Comparison of ENCODE assay signal across 8 mouse cellular contexts in genomic region chr1:184851741-184852618, GRCm38 (mm10). TPM values are rescaled to one million over a fixed set of nuclear protein-coding genes. Genes with fewer than 3 reads are reported as not detected.
DNase-seq lines count a peak whose midpoint lies in the region; ATAC-seq and TF ChIP-seq lines count a peak whose summit lies in the region.

No protein-coding gene starts in this region.

- no peaks in the 10 kb centered on the region for H3K27me3 ChIP-seq in cerebellum, adult 2 months (ENCODE audit: control insufficient read depth, insufficient read depth, low read length)
- peaks cover 4% of the 10 kb centered on the region for H3K27me3 ChIP-seq in forebrain, postnatal 0 days (ENCODE audit: insufficient read depth, low read length)
- 0 out of 2 replicates have a peak, but pooled peaks cover 4% of the 10 kb centered on the region for H3K27me3 ChIP-seq in lung, embryonic 14.5 days (ENCODE audit: insufficient read depth, low read length)
- no peaks in the 10 kb centered on the region for H3K27me3 ChIP-seq in thymus, adult 2 months (ENCODE audit: control insufficient read depth, insufficient read depth, low read length)

- WGBS in cerebellum, adult 2 months: 25% methylated on average over 31 of the region's 31 CpGs
- 17% methylated on average over 31 of the region's 31 CpGs for WGBS in forebrain, postnatal 0 days
- 9% methylated on average over 31 of the region's 31 CpGs for WGBS in lung, embryonic 14.5 days
- 10% methylated on average over 31 of the region's 31 CpGs for WGBS in thymus, adult 2 months

- 0 out of 2 replicates have a peak, but pooled peaks cover 3% of the 10 kb centered on the region for H3K4me1 ChIP-seq in cerebellum, adult 2 months (ENCODE audit: control insufficient read depth, insufficient read depth, low read length)
- no peaks in the 10 kb centered on the region for H3K4me1 ChIP-seq in forebrain, postnatal 0 days (ENCODE audit: insufficient read depth)
- 0 out of 2 replicates have a peak, but pooled peaks cover 3% of the 10 kb centered on the region for H3K4me1 ChIP-seq in lung, embryonic 14.5 days (ENCODE audit: insufficient read depth)
- peaks cover 20% of the 10 kb centered on the region for H3K4me1 ChIP-seq in thymus, adult 2 months (replicated peaks; ENCODE audit: control insufficient read depth, insufficient read depth, low read length)

- TF ChIP-seq CTCF in cerebellum, adult 2 months (IDR thresholded peaks at IDR 0.05; ENCODE audit: borderline replicate concordance, insufficient read depth, low read depth, low read length): peak; percentile 66; the same call in 1 of the 2 replicates
- TF ChIP-seq CTCF in forebrain, postnatal 0 days (IDR thresholded peaks at IDR 0.05; ENCODE audit: low read depth): peak; percentile 86
- TF ChIP-seq CTCF in layer of hippocampus, adult 2 months (conservative IDR thresholded peaks at IDR 0.05): peak; percentile 86
- peak; percentile 83 for TF ChIP-seq CTCF in lung, embryonic 14.5 days (IDR thresholded peaks at IDR 0.05; ENCODE audit: low read depth)
- peak; percentile 69; the same call in 1 of the 2 replicates for TF ChIP-seq CTCF in thymus, adult 2 months (IDR thresholded peaks at IDR 0.05; ENCODE audit: borderline replicate concordance, control insufficient read depth, extremely low read depth, insufficient read depth, low read length, poor library complexity)

- no peaks in the 10 kb centered on the region for H3K9me3 ChIP-seq in forebrain, postnatal 0 days (ENCODE audit: low read length)
- H3K9me3 ChIP-seq in lung, embryonic 14.5 days (ENCODE audit: low read depth, low read length): no peaks in the 10 kb centered on the region

- H3K9ac ChIP-seq in forebrain, postnatal 0 days: no peak overlapping the region
- no peak overlapping the region for H3K9ac ChIP-seq in lung, embryonic 14.5 days

- TF ChIP-seq POLR2A in cerebellum, adult 2 months (IDR thresholded peaks at IDR 0.05; ENCODE audit: borderline replicate concordance, insufficient read depth, low read length): no peak
- no peak for TF ChIP-seq POLR2A in thymus, adult 2 months (IDR thresholded peaks at IDR 0.05; ENCODE audit: control insufficient read depth, extremely low read depth, insufficient read depth, low read length, poor library complexity)

- peak; percentile 98 for ATAC-seq in forebrain, postnatal 0 days
- peak; percentile 89 for ATAC-seq in lung, embryonic 14.5 days (ENCODE audit: insufficient read depth)
- ATAC-seq in neutrophil, adult 5-6 weeks (ENCODE audit: extremely low read depth, insufficient number of reproducible peaks, low FRiP score, poor library complexity, severe bottlenecking): peak; percentile 87

- DNase-seq in MN1 (ENCODE audit: low spot score): peak; percentile 88
- DNase-seq in cerebellum, adult 2 months: peak; percentile 66 to 79
- peak; percentile 82 for DNase-seq in forebrain, postnatal 0 days
- peak; percentile 86 for DNase-seq in heart, postnatal 4 days
- peak; percentile 78 to 82 for DNase-seq in layer of hippocampus, adult 2 months (ENCODE audit: low spot score in 2 of 2)
- peak; percentile 91 for DNase-seq in lung, embryonic 14.5 days
- peak; percentile 59 for DNase-seq in thymus, adult 2 months

- peak overlapping the region; percentile 46 for H3K4me2 ChIP-seq in forebrain, postnatal 0 days (ENCODE audit: low read depth)
- peak overlapping the region; percentile 51 for H3K4me2 ChIP-seq in lung, embryonic 14.5 days

- no peaks in the 10 kb centered on the region for H3K36me3 ChIP-seq in forebrain, postnatal 0 days (ENCODE audit: insufficient read depth)
- no peaks in the 10 kb centered on the region for H3K36me3 ChIP-seq in lung, embryonic 14.5 days (ENCODE audit: insufficient read depth)
- H3K36me3 ChIP-seq in thymus, adult 2 months (ENCODE audit: control insufficient read depth, insufficient read depth, low read length): no peaks in the 10 kb centered on the region

- no peak overlapping the region for H3K27ac ChIP-seq in cerebellum, adult 2 months (ENCODE audit: insufficient read depth, low read length)
- H3K27ac ChIP-seq in forebrain, postnatal 0 days (ENCODE audit: low read depth, low read length): peak overlapping the region; percentile 40; the same call in 1 of the 2 replicates
- H3K27ac ChIP-seq in layer of hippocampus, adult 2 months: peak overlapping the region; percentile 80
- peak overlapping the region; percentile 47 for H3K27ac ChIP-seq in lung, embryonic 14.5 days (ENCODE audit: low read depth)
- peak overlapping the region; percentile 1; the same call in 1 of the 2 replicates for H3K27ac ChIP-seq in thymus, adult 2 months (ENCODE audit: control insufficient read depth, insufficient read depth, low read length)

- H3K4me3 ChIP-seq in cerebellum, adult 2 months (replicated peaks; ENCODE audit: insufficient read depth, low read depth, low read length): peak overlapping the region; percentile 4
- H3K4me3 ChIP-seq in forebrain, postnatal 0 days (ENCODE audit: low read depth, low read length): no peak overlapping the region
- peak overlapping the region; percentile 42 for H3K4me3 ChIP-seq in layer of hippocampus, adult 2 months
- no peak overlapping the region for H3K4me3 ChIP-seq in lung, embryonic 14.5 days (ENCODE audit: low read depth, low read length)
- H3K4me3 ChIP-seq in thymus, adult 2 months (ENCODE audit: control insufficient read depth, insufficient read depth, low read length): peak overlapping the region; percentile 30

RNA-seq across cellular contexts. Expression of gene Marc2, which starts 5.7 kb away (rescaled TPM):
- 64.9 and 76.3 TPM in 2 replicates for polyA plus RNA-seq in cerebellum, adult 2 months (2012; rRNA removed)
- 60.1 and 65.5 TPM in 2 replicates for total RNA-seq in forebrain, postnatal 0 days (2014; rRNA removed)
- 138 and 139 TPM in 2 replicates for polyA plus RNA-seq in forebrain, postnatal 0 days (2015; fragmentation: Nextera tagmentation; extraction: Ambion mirVana)
- total RNA-seq in heart, postnatal 4 days (2021): 100 to 1,000 TPM; 167 to 178 TPM
- total RNA-seq in layer of hippocampus, adult 2 months (2021): 100 to 1,000 TPM; 103 to 120 TPM
- polyA plus RNA-seq in lung, embryonic 14.5 days (2014; fragmentation: Nextera tagmentation; extraction: Ambion mirVana): 152 and 163 TPM in 2 replicates
- total RNA-seq in neutrophil, adult 5-6 weeks (2017): 39.2 and 53.7 TPM in 2 replicates
- 76.3 and 87.6 TPM in 2 replicates for polyA plus RNA-seq in thymus, adult 2 months (2012; rRNA removed)

RNA-seq across cellular contexts. Expression of gene C130074G19Rik, which starts 31.0 kb away (rescaled TPM):
- 6.0 and 7.4 TPM in 2 replicates for polyA plus RNA-seq in cerebellum, adult 2 months (2012; rRNA removed)
- total RNA-seq in forebrain, postnatal 0 days (2014; rRNA removed): 9.5 and 10.7 TPM in 2 replicates
- 0.94 and 1.2 TPM in 2 replicates for polyA plus RNA-seq in forebrain, postnatal 0 days (2015; fragmentation: Nextera tagmentation; extraction: Ambion mirVana)
- total RNA-seq in heart, postnatal 4 days (2021): 10 to 100 TPM; 23.0 to 23.6 TPM
- total RNA-seq in layer of hippocampus, adult 2 months (2021): 1 to 10 TPM; 7.1 to 8.3 TPM
- 2.5 and 3.0 TPM in 2 replicates for polyA plus RNA-seq in lung, embryonic 14.5 days (2014; fragmentation: Nextera tagmentation; extraction: Ambion mirVana)
- not detected in 2 replicates for total RNA-seq in neutrophil, adult 5-6 weeks (2017)
- polyA plus RNA-seq in thymus, adult 2 months (2012; rRNA removed): 3.2 and 3.7 TPM in 2 replicates

RNA-seq across cellular contexts. Expression of gene Marc1, which starts 40.9 kb away (rescaled TPM):
- 0.16 TPM in 1 of 2 replicates, not detected in the other for polyA plus RNA-seq in cerebellum, adult 2 months (2012; rRNA removed)
- 0.15 and 0.24 TPM in 2 replicates for total RNA-seq in forebrain, postnatal 0 days (2014; rRNA removed)
- polyA plus RNA-seq in forebrain, postnatal 0 days (2015; fragmentation: Nextera tagmentation; extraction: Ambion mirVana): 0.11 and 0.45 TPM in 2 replicates
- total RNA-seq in heart, postnatal 4 days (2021): under 1 TPM in 1 of 2 experiments, not detected in 1; 0.14 TPM
- under 1 TPM in 1 of 2 experiments, not detected in 1; 0.28 TPM for total RNA-seq in layer of hippocampus, adult 2 months (2021)
- polyA plus RNA-seq in lung, embryonic 14.5 days (2014; fragmentation: Nextera tagmentation; extraction: Ambion mirVana): not detected in 2 replicates
- total RNA-seq in neutrophil, adult 5-6 weeks (2017): not detected in 2 replicates
- polyA plus RNA-seq in thymus, adult 2 months (2012; rRNA removed): 5.2 and 6.2 TPM in 2 replicates

Comparison
In these comparisons a context has a peak if more than half of its experiments do, and no peak if none do; other contexts are left out.
1. H3K4me3 ChIP-seq: peak in cerebellum, adult 2 months (single experiment), layer of hippocampus, adult 2 months (single experiment) and thymus, adult 2 months (single experiment); none in forebrain, postnatal 0 days (single experiment) and lung, embryonic 14.5 days (single experiment).
2. Peak in every context shown above with its lines, with median percentiles within 50 percentile points of each other: DNase-seq, CTCF ChIP-seq and ATAC-seq.